Mouse (Mus musculus) hindbrain, embryonic 12.5 days (tissue): Measurements from ENCODE around the gene Tescl. TPM values are rescaled to one million over a fixed set of nuclear protein-coding genes. Genes with fewer than 3 reads are reported as not detected.

Experiments
- ATAC-seq: fragments of 200-750 bp; cut with Nextera tagmentation; 2 replicates; pipeline ENCODE4 v1.8.0; 2017; ENCODE audit warnings: moderate TSS enrichment; ENCODE audit not compliant: low FRiP score
- H3K27ac ChIP-seq: fragments of 300-500 bp; sonication (generic); 2 replicates; pipeline ENCODE4 v1.5.1; 2016; ENCODE audit warnings: mild to moderate bottlenecking
- H3K27me3 ChIP-seq: fragments of 300-500 bp; sonication (generic); 2 replicates; pipeline ENCODE4 v1.6.1; 2016; ENCODE audit warnings: mild to moderate bottlenecking
- H3K36me3 ChIP-seq: fragments of 300-500 bp; sonication (generic); 2 replicates; pipeline ENCODE4 v1.6.1; 2016; ENCODE audit warnings: mild to moderate bottlenecking
- H3K4me1 ChIP-seq: fragments of 300-500 bp; sonication (generic); 2 replicates; pipeline ENCODE4 v1.6.1; 2016
- H3K4me2 ChIP-seq: fragments of 300-500 bp; sonication (generic); replicated peaks from 2 replicates; pipeline ENCODE4 v1.6.1; 2016; ENCODE audit warnings: mild to moderate bottlenecking
- H3K4me3 ChIP-seq: fragments of 300-500 bp; sonication (generic); 2 replicates; pipeline ENCODE4 v1.5.1; 2016; ENCODE audit warnings: mild to moderate bottlenecking
- H3K9ac ChIP-seq: fragments of 300-500 bp; sonication (generic); 2 replicates; pipeline ENCODE4 v1.6.1; 2016; ENCODE audit warnings: mild to moderate bottlenecking, moderate library complexity
- H3K9me3 ChIP-seq: fragments of 300-500 bp; sonication (generic); replicated peaks from 2 replicates; pipeline ENCODE4 v1.6.1; 2016; ENCODE audit warnings: mild to moderate bottlenecking
- WGBS: fragments of 180-500 bp; shearing (Covaris S2); methylation state at CpG from one replicate; pipeline ENCODE4 v1.1.7; 2016; 5-methylcytosine and 5-hydroxymethylcytosine counted together
- polyA plus RNA-seq: library from polyadenylated mRNA; unstranded; fragments of >200 nt; fragmentation: Nextera tagmentation; extraction: Ambion mirVana; gene quantifications from 2 replicates; pipeline ENCODE4 v1.2.1, GENCODE M21; 2016

Tescl gene
- polyA plus RNA-seq, 1 experiment from 2014 or later = not detected

DNA sequence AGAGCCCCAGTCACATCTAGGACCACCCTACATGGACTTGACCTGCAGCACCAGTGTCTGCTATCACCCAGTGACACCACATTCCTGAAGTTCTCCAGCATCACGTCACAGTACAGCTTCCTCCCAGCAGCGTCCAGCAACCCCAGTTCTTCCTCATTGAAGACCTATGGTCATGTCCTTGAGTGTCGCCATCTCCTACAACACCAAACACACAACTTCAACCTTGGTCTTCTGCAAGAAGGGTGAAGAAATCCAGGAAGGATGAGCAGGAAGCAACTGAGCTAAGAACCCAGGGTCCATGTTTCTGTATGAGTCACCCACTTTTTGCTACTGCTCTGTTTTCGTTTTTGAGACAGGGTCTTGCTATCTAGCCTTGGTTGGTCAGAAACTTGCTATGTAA is 11.1 kb downstream of the Tescl start:
- peaks cover 7% of the 10 kb centered on the region for H3K27me3 ChIP-seq
- H3K9ac ChIP-seq = no peak overlapping the region
- ATAC-seq = no peak
- H3K4me1 ChIP-seq = 0 out of 2 replicates have a peak, but pooled peaks cover 4% of the 10 kb centered on the region
- no peak overlapping the region for H3K4me3 ChIP-seq
- 73% methylated on average over 4 of the region's 4 CpGs for WGBS
- no peak overlapping the region for H3K4me2 ChIP-seq
- no peak overlapping the region for H3K27ac ChIP-seq
- no peaks in the 10 kb centered on the region for H3K36me3 ChIP-seq
- peaks cover 8% of the 10 kb centered on the region for H3K9me3 ChIP-seq

DNA sequence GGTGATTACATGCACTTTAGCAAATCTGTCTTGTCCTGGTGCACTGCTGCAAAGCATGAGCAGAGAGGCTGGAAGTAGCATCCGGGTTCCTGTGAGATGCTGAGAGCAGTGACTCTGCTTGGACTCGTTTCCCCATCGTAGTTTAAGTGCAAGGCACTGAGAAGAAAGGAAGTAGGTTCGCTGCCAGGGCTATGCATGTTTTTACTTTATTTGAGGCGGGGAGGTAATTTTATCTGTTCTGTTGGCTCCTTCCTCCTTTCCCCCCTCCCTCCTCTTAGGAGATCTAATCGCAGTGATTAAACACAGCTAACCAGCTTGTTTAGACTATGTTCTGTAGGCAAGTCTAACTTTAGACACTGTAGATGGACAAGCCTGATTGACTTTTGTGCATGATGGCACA is 14.8 kb downstream of the Tescl start:
- Histone ChIP-seq H3K4me3 (no peak overlapping the region), H3K27ac (no peak overlapping the region), H3K36me3 (0 out of 2 replicates have a peak, but pooled peaks cover under 1% of the 10 kb centered on the region), H3K9ac (no peak overlapping the region), H3K9me3 (peaks cover under 1% of the 10 kb centered on the region; the same call in 1 of the 2 replicates), H3K27me3 (peaks cover 7% of the 10 kb centered on the region), H3K4me1 (peaks cover 9% of the 10 kb centered on the region), H3K4me2 (no peak overlapping the region)
- WGBS = 82% methylated on average over 6 of the region's 6 CpGs
- ATAC-seq = no peak

DNA sequence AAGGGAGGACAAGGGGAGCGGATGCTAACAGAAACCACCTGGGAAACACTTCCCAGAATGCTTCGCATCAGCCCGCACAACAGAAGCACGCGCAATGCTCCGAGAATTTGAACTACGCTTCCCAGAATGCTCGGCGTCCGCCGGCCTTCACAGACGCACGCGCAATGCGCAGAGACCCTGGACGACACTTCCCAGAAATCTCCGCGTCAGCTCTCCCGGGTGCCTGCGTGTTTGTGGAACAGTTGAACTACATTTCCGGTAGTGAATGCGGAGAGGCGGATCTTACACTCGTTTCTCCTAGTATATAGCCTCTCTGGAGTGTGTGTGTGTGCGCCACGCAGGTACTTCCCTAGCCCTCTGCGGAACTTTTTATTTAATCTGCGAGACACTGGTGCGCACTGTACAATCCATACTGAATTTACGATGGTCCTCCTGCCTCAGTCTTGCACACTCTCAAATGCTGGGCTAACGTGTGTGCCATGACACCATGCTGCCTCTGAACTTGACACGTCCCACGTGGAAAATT is 17.1 kb downstream of the Tescl start, which contains the start of gene Zfp94:
Zfp94 (minus strand) TSS at position 100 of the 526 bp plus-strand sequence.
- Histone ChIP-seq H3K27me3 (peaks cover 7% of the 10 kb centered on the region), H3K4me1 (peaks cover 9% of the 10 kb centered on the region), H3K9ac (peak within 1 kb of the TSS; percentile 71), H3K36me3 (peaks cover 16% of the 10 kb centered on the region), H3K4me2 (peak within 1 kb of the TSS; percentile 68), H3K4me3 (peak within 1 kb of the TSS; percentile 57), H3K9me3 (no peaks in the 10 kb centered on the region), H3K27ac (peak within 1 kb of the TSS; percentile 62)
- ATAC-seq = peak; percentile 94
- 1% methylated on average over 33 of the region's 33 CpGs for WGBS

DNA sequence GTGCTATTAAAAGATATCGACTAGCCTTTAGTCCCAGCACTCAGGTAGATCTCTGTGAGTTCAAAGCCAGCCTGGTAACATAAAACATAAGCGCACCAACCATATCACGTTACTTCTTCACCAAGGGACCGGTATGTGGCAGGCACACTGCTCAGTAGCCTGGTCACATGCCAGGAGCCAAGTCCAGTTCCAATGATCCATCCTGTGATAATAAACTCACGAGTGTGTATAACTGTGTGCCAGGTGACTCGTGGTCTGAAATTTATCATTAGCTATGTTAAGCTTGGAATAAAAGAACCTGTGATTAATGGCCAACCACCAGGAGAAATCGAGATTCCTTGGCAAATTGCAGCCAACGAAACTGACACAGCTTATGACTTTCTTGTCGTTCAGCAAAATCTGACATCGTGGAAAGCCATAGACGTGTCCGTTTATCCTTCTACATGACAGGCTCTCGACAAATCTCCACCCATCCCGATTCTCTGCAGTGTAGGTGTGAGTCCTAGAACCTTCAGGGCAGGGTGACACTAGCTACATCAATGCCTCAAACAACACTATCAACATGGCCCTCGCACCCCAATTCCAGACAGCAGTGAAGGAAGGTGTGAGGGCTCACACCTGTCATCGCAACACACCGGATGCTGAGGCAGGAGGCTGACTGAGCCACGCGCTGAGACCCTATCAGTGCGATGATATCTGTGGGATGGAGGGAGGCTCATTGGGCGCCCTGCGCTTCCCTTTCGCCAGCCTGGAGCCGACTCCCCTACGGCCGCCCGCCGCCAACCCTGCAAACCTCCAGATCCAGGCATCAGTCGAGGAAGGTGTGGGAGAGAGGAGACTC is 17.8 kb downstream of the Tescl start:
- 34% methylated on average over 29 of the region's 29 CpGs for WGBS
- Histone ChIP-seq H3K27ac (no peak overlapping the region), H3K4me3 (peak overlapping the region; percentile 57), H3K4me1 (peaks cover 9% of the 10 kb centered on the region), H3K9ac (peak overlapping the region; percentile 71), H3K9me3 (no peaks in the 10 kb centered on the region), H3K36me3 (peaks cover 22% of the 10 kb centered on the region), H3K4me2 (peak overlapping the region; percentile 68), H3K27me3 (peaks cover 6% of the 10 kb centered on the region)
- ATAC-seq = no peak; the same call in 1 of the 2 replicates

DNA sequence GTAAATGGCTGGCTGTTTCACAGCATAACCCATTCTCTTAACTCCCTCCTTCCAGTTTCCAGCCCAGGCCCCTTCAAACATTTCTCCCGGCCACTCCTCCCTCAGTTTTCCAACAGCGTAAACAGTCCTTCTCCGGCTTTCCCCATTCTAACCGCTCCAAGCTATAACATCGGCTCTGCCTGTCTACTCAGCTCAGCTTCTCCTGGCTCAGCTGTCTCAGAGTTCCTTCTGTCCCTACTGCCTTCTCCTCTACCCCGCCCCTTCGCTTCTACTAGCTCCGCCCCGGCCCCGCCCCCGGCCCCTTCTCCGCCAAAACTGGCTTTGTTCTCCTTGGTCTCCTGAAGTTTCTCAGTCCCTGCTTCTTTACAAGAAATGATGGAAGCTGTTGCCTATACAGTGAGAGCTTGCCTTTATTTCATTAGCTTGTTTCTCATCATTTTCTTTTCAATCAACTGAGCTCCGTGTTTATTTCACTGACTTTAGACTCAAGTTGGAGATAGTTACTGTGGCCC is 32.9 kb downstream of the Tescl start, which contains the start of gene Zfp61:
Zfp61 (minus strand) TSS at position 462 of the 512 bp plus-strand sequence.
- Histone ChIP-seq H3K9me3 (0 out of 2 replicates have a peak, but pooled peaks cover 3% of the 10 kb centered on the region), H3K4me1 (peaks cover 11% of the 10 kb centered on the region), H3K9ac (peak within 1 kb of the TSS; percentile 87), H3K27me3 (no peaks in the 10 kb centered on the region), H3K4me3 (peak within 1 kb of the TSS; percentile 71), H3K27ac (peak within 1 kb of the TSS; percentile 73), H3K36me3 (peaks cover 46% of the 10 kb centered on the region), H3K4me2 (peak within 1 kb of the TSS; percentile 86)
- ATAC-seq = peak; percentile 56
- WGBS = 2% methylated on average over 13 of the region's 13 CpGs

DNA sequence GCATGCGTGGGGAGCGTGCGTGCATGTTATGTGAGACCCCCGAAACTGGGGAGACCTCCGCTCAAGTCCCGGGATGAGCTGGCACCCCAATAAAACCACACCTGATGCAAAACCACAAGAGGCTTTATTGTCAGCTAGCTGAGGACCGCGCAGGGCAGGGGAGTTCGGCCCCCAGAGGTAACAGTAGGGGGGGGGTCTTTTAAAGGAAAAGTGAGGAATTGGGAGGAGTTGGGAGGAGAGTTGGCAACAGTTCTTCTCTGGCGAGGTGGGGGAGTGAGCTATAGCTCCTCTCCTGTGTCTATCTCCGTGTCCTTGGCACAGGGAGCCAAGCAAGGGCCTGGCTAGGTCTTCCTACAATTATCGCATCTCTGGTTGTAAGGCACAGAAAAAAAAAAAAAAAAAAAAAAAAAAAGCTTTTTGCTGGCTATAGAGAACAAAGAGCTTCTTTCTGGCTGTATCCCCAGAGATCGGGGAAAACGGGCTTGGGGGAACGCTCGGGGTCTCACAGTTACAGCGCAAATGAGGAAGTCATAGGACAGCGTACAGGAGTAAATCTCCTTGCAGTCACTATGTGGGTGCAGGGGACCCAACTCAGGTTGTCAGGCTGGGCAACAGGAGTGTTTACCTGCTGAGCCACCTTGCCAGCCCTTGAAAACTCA is 33.8 kb downstream of the Tescl start:
- H3K27ac ChIP-seq = peak overlapping the region; percentile 92
- H3K4me1 ChIP-seq = peaks cover 11% of the 10 kb centered on the region
- peaks cover 49% of the 10 kb centered on the region for H3K36me3 ChIP-seq
- peak overlapping the region; percentile 71 for H3K4me3 ChIP-seq
- peak overlapping the region; percentile 86 for H3K4me2 ChIP-seq
- peak; percentile 38 for ATAC-seq
- H3K9ac ChIP-seq = peak overlapping the region; percentile 87
- WGBS = under 1% methylated on average over 18 of the region's 18 CpGs
- no peaks in the 10 kb centered on the region for H3K27me3 ChIP-seq
- 0 out of 2 replicates have a peak, but pooled peaks cover 3% of the 10 kb centered on the region for H3K9me3 ChIP-seq

DNA sequence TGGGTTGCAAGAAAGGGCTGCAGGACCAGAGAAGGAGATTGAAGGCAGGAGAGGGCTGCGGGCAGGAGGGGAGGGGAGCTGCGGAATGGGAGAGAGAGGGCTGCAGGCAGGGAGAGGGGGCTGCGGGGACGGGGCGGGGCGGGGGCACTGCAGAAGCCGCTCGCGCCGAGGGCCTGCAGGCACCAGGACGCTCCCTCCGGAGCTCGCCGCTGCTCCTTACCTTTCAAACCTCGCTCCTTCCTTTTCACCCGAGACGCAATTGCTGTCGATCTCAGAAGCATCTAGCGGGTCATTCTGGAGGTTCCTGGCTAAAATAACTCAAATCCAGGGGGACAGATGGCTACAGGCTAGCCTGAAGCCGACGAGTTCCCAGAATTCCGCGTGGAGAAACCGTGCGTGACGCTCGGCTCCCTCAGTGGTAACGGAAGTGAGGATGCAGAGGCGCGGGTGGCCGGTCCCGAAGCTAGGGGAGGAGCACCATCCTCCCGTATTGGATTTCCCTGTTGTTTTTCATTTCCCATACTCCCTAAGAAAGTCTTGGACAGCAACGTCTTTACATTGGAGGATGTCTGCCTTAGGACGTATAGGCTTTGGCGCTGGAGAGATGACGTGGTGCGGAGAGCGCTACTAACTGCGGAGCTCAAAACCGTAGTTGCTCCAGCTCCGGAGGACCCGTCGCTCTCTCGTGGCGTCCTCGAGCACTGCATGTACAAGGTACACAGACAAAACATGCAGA is 34.6 kb downstream of the Tescl start:
- no peaks in the 10 kb centered on the region for H3K27me3 ChIP-seq
- H3K4me3 ChIP-seq = peak overlapping the region; percentile 71
- H3K9ac ChIP-seq = peak overlapping the region; percentile 87
- H3K4me2 ChIP-seq = peak overlapping the region; percentile 86
- peak; percentile 89 for ATAC-seq
- H3K9me3 ChIP-seq = 0 out of 2 replicates have a peak, but pooled peaks cover 3% of the 10 kb centered on the region
- H3K36me3 ChIP-seq = peaks cover 56% of the 10 kb centered on the region
- WGBS = under 1% methylated on average over 45 of the region's 47 CpGs
- peaks cover 11% of the 10 kb centered on the region for H3K4me1 ChIP-seq
- H3K27ac ChIP-seq = peak overlapping the region; percentile 92

DNA sequence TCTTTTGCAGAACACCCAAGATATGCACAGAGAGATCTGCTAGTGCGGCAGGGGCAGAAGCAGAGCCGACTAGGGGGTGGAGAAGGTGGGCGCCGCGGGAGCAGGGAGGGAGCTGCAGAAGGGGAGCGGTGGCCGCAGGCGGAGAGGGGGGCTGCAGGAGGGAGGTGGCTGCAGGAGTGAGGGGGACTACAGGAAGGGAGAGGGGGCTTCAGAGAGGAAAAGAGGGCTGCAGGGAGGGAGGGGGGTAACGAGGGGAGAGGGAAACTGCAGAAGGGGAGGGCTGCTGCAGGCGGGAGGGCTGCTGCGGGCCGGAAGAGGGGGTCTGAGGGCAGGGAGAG is 35.1 kb downstream of the Tescl start:
- Histone ChIP-seq H3K9ac (peak overlapping the region; percentile 87), H3K4me1 (peaks cover 11% of the 10 kb centered on the region), H3K36me3 (peaks cover 56% of the 10 kb centered on the region), H3K27ac (peak overlapping the region; percentile 92), H3K4me2 (peak overlapping the region; percentile 86), H3K27me3 (no peaks in the 10 kb centered on the region), H3K9me3 (0 out of 2 replicates have a peak, but pooled peaks cover 3% of the 10 kb centered on the region), H3K4me3 (peak overlapping the region; percentile 71)
- peak; percentile 35 for ATAC-seq
- WGBS = under 1% methylated on average over 12 of the region's 12 CpGs

DNA sequence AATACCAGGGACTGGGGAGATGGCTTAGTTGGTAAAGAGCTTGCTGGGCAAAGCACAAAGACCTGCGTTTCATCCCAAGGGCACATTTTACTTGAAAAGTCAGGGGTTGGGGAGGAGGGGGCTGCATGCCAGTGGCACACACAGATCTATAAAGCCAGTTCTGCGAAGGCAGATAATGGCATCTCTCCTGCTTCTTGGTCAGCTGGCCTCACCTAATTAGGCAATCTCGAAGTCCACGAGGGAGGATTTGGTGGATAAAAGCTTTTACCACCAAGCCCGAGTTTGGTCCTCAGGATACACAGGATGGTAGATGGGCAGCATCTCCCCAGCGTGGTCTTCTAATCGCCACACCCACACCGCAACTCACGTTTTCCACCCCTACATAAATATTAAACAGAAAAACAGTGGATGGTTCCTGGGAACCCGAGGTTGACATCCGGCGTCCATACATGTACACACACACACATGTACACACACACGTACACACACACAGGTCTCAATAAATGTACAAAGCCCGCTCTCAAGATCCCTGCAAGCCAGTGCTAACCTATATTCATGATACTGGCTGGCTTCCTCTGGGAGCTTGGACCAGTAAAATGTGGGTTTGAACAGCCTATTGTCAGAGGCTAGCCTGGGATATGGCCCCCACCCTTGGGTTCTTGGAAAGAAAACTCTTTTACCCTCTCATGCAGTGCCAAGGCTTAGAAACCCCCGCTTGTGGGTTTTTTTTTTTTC is 36.2 kb downstream of the Tescl start:
- H3K9me3 ChIP-seq = 0 out of 2 replicates have a peak, but pooled peaks cover 3% of the 10 kb centered on the region
- peak overlapping the region; percentile 71 for H3K4me3 ChIP-seq
- H3K4me1 ChIP-seq = peaks cover 11% of the 10 kb centered on the region
- H3K27me3 ChIP-seq = no peaks in the 10 kb centered on the region
- ATAC-seq = no peak
- no peak overlapping the region for H3K27ac ChIP-seq
- peak overlapping the region; percentile 86; the same call in 1 of the 2 replicates for H3K4me2 ChIP-seq
- 89% methylated on average over 15 of the region's 15 CpGs for WGBS
- H3K9ac ChIP-seq = no peak overlapping the region
- H3K36me3 ChIP-seq = peaks cover 56% of the 10 kb centered on the region

DNA sequence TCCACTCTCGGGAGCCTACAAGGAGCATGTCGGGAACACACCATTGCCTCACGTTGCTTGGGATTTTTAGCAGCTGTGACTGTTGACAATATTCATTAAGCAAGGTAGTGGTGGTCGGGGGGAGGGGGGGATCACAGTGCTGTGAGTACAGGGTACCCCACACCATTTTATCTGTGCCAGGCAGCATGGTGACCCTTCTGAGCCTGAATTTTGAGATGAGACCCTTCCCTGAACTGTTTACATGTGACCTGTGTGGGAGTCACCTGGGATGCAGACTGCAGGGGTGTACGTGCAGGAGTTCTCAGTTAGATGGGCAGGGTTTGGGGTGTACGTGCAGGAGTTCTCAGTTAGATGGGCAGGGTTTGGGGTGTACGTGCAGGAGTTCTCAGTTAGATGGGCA is 37.4 kb downstream of the Tescl start:
- Histone ChIP-seq H3K9me3 (0 out of 2 replicates have a peak, but pooled peaks cover 3% of the 10 kb centered on the region), H3K9ac (no peak overlapping the region), H3K4me3 (no peak overlapping the region), H3K4me2 (no peak overlapping the region), H3K27me3 (no peaks in the 10 kb centered on the region), H3K27ac (no peak overlapping the region), H3K4me1 (peaks cover 11% of the 10 kb centered on the region), H3K36me3 (peaks cover 60% of the 10 kb centered on the region)
- ATAC-seq = no peak
- 90% methylated on average over 7 of the region's 7 CpGs for WGBS

DNA sequence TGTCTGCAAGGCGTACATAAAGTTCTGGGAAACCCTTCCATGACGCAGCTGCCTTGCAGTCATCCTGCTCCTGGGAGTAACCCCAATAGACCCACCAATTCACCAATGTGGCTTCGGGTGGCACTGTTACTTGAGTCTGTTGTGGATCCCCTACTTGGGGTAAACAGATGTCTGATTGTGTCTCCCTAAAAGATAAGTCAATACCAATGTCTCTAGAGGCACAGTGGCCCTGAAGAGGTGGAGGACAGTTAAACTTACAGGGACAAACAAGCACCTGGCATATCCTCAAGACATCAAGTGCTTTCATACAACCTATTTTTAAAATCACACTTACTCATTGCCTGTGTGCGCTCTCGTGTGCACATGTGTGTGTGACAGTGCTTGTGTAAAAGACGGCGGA is 38.4 kb downstream of the Tescl start:
- WGBS = 97% methylated on average over 7 of the region's 7 CpGs
- H3K9me3 ChIP-seq = 0 out of 2 replicates have a peak, but pooled peaks cover 3% of the 10 kb centered on the region
- H3K4me3 ChIP-seq = no peak overlapping the region
- H3K4me2 ChIP-seq = no peak overlapping the region
- no peak for ATAC-seq
- no peak overlapping the region for H3K27ac ChIP-seq
- H3K4me1 ChIP-seq = peaks cover 10% of the 10 kb centered on the region
- peaks cover 70% of the 10 kb centered on the region for H3K36me3 ChIP-seq
- H3K9ac ChIP-seq = no peak overlapping the region
- H3K27me3 ChIP-seq = no peaks in the 10 kb centered on the region
